Mouse (Mus musculus) hindbrain, embryonic 15.5 days (tissue): ENCODE data around the gene Dnmt3l. TPM values are rescaled to one million over a fixed set of nuclear protein-coding genes. Genes with fewer than 3 reads are reported as not detected.

Source experiments
- ATAC-seq: fragments of 200-750 bp; cut with Nextera tagmentation; 2 replicates; pipeline ENCODE4 v1.8.0; 2017; ENCODE audit warnings: low read depth, moderate number of reproducible peaks, moderate TSS enrichment; ENCODE audit not compliant: low FRiP score
- H3K27ac ChIP-seq: fragments of 300-500 bp; sonication (generic); replicated peaks from 2 replicates; pipeline ENCODE4 v1.5.1; 2015; ENCODE audit warnings: mild to moderate bottlenecking, inconsistent platforms
- H3K27me3 ChIP-seq: fragments of 300-500 bp; sonication (generic); 2 replicates; pipeline ENCODE4 v1.6.1; 2015; ENCODE audit warnings: control low read depth, inconsistent platforms
- H3K36me3 ChIP-seq: fragments of 300-500 bp; sonication (generic); 2 replicates; pipeline ENCODE4 v1.6.1; 2015; ENCODE audit warnings: control low read depth, inconsistent platforms
- H3K4me1 ChIP-seq: fragments of 300-500 bp; sonication (generic); replicated peaks from 2 replicates; pipeline ENCODE4 v1.6.1; 2015; ENCODE audit warnings: control low read depth, inconsistent platforms
- H3K4me2 ChIP-seq: fragments of 300-500 bp; sonication (generic); 2 replicates; pipeline ENCODE4 v1.6.1; 2015; ENCODE audit warnings: moderate library complexity, mild to moderate bottlenecking, inconsistent platforms
- H3K4me3 ChIP-seq: fragments of 300-500 bp; sonication (generic); 2 replicates; pipeline ENCODE4 v1.5.1; 2015; ENCODE audit warnings: mild to moderate bottlenecking, inconsistent platforms
- H3K9ac ChIP-seq: fragments of 300-500 bp; sonication (generic); 2 replicates; pipeline ENCODE4 v1.6.1; 2015; ENCODE audit warnings: inconsistent platforms
- H3K9me3 ChIP-seq: fragments of 300-500 bp; sonication (generic); 2 replicates; pipeline ENCODE4 v1.6.1; 2016; ENCODE audit warnings: control low read depth, inconsistent platforms
- WGBS: fragments of 180-500 bp; shearing (Covaris S2); methylation state at CpG from one replicate; pipeline ENCODE4 v1.1.7; 2015; 5-methylcytosine and 5-hydroxymethylcytosine counted together
- polyA plus RNA-seq: library from polyadenylated mRNA; unstranded; fragments of >200 nt; fragmentation: Nextera tagmentation; extraction: Ambion mirVana; gene quantifications from 2 replicates; pipeline ENCODE4 v1.2.1, GENCODE M21; 2015

Gene Dnmt3l
- polyA plus RNA-seq, 1 experiment from 2014 or later: not detected

- H3K27ac ChIP-seq: no peak overlapping the region
- H3K9ac ChIP-seq: no peak overlapping the region
- H3K36me3 ChIP-seq: no peaks in the 10 kb centered on the region
- ATAC-seq: no peak
- H3K4me1 ChIP-seq: peaks cover 16% of the 10 kb centered on the region
- H3K9me3 ChIP-seq: no peaks in the 10 kb centered on the region
- H3K27me3 ChIP-seq: peaks cover 19% of the 10 kb centered on the region
- peak overlapping the region; percentile 100 for H3K4me2 ChIP-seq
- WGBS: 25% methylated on average over 11 of the region's 11 CpGs
- peak overlapping the region; percentile 70 for H3K4me3 ChIP-seq
Observed at GRCm38 (mm10) chr10:78068541-78068940, 26.8 kb downstream of the Dnmt3l start.

GRCm38 (mm10) chr10:78069101-78070011, 27.6 kb downstream of the Dnmt3l start, which contains the start of gene Icosl:
Gene Icosl (plus strand): TSS chr10:78069302.
- WGBS: under 1% methylated on average over 65 of the region's 66 CpGs
- peaks cover 16% of the 10 kb centered on the region for H3K4me1 ChIP-seq
- peak within 1 kb of the TSS; percentile 70 for H3K4me3 ChIP-seq
- H3K9ac ChIP-seq: peak within 1 kb of the TSS; percentile 54
- H3K36me3 ChIP-seq: no peaks in the 10 kb centered on the region
- H3K4me2 ChIP-seq: peak within 1 kb of the TSS; percentile 100
- H3K27ac ChIP-seq: no peak within 1 kb of the TSS
- peak; percentile 88 for ATAC-seq
- H3K27me3 ChIP-seq: peaks cover 19% of the 10 kb centered on the region
- no peaks in the 10 kb centered on the region for H3K9me3 ChIP-seq

GRCm38 (mm10) chr10:78074151-78074550, 32.4 kb downstream of the Dnmt3l start:
- Histone ChIP-seq H3K9me3 (no peaks in the 10 kb centered on the region), H3K4me3 (no peak overlapping the region), H3K27ac (no peak overlapping the region), H3K36me3 (no peaks in the 10 kb centered on the region), H3K4me1 (peaks cover 9% of the 10 kb centered on the region), H3K9ac (no peak overlapping the region), H3K4me2 (no peak overlapping the region), H3K27me3 (peaks cover 14% of the 10 kb centered on the region)
- 80% methylated on average over 4 of the region's 4 CpGs for WGBS
- ATAC-seq: no peak

GRCm38 (mm10) chr10:78074977-78075376, 33.2 kb downstream of the Dnmt3l start:
- 89% methylated on average over 11 of the region's 11 CpGs for WGBS
- no peak overlapping the region for H3K4me3 ChIP-seq
- H3K27ac ChIP-seq: no peak overlapping the region
- peaks cover 1% of the 10 kb centered on the region for H3K4me1 ChIP-seq
- H3K9ac ChIP-seq: no peak overlapping the region
- no peak for ATAC-seq
- H3K36me3 ChIP-seq: no peaks in the 10 kb centered on the region
- H3K4me2 ChIP-seq: no peak overlapping the region
- H3K9me3 ChIP-seq: no peaks in the 10 kb centered on the region
- peaks cover 7% of the 10 kb centered on the region; the same call in 1 of the 2 replicates for H3K27me3 ChIP-seq

- Histone ChIP-seq H3K9ac (no peak overlapping the region), H3K9me3 (no peaks in the 10 kb centered on the region), H3K27ac (no peak overlapping the region), H3K4me3 (no peak overlapping the region), H3K36me3 (no peaks in the 10 kb centered on the region), H3K27me3 (no peaks in the 10 kb centered on the region), H3K4me1 (no peaks in the 10 kb centered on the region), H3K4me2 (no peak overlapping the region)
- no peak for ATAC-seq
- 87% methylated on average over 9 of the region's 9 CpGs for WGBS
Observed at GRCm38 (mm10) chr10:78077862-78078261, 36.1 kb downstream of the Dnmt3l start.

GRCm38 (mm10) chr10:78078276-78078675, 36.5 kb downstream of the Dnmt3l start:
- H3K9me3 ChIP-seq: no peaks in the 10 kb centered on the region
- no peak for ATAC-seq
- H3K36me3 ChIP-seq: no peaks in the 10 kb centered on the region
- H3K4me1 ChIP-seq: no peaks in the 10 kb centered on the region
- no peak overlapping the region for H3K4me3 ChIP-seq
- H3K4me2 ChIP-seq: no peak overlapping the region
- H3K27ac ChIP-seq: no peak overlapping the region
- H3K27me3 ChIP-seq: no peaks in the 10 kb centered on the region
- H3K9ac ChIP-seq: no peak overlapping the region
- 81% methylated on average over 5 of the region's 5 CpGs for WGBS

GRCm38 (mm10) chr10:78079955-78080591, 38.3 kb downstream of the Dnmt3l start:
- Histone ChIP-seq H3K27me3 (no peaks in the 10 kb centered on the region), H3K4me3 (no peak overlapping the region), H3K4me2 (no peak overlapping the region), H3K9ac (no peak overlapping the region), H3K9me3 (no peaks in the 10 kb centered on the region), H3K27ac (no peak overlapping the region), H3K36me3 (no peaks in the 10 kb centered on the region), H3K4me1 (no peaks in the 10 kb centered on the region)
- 89% methylated on average over 4 of the region's 4 CpGs for WGBS
- no peak for ATAC-seq

- no peaks in the 10 kb centered on the region for H3K9me3 ChIP-seq
- no peaks in the 10 kb centered on the region for H3K27me3 ChIP-seq
- no peak overlapping the region for H3K4me2 ChIP-seq
- H3K36me3 ChIP-seq: no peaks in the 10 kb centered on the region
- no peaks in the 10 kb centered on the region for H3K4me1 ChIP-seq
- H3K27ac ChIP-seq: no peak overlapping the region
- no peak overlapping the region for H3K9ac ChIP-seq
- H3K4me3 ChIP-seq: no peak overlapping the region
- WGBS: 61% methylated on average over 1 of the region's 1 CpGs
- no peak for ATAC-seq
Observed at GRCm38 (mm10) chr10:78084073-78084472, 42.3 kb downstream of the Dnmt3l start.

GRCm38 (mm10) chr10:78085711-78086110, 44.0 kb downstream of the Dnmt3l start:
- H3K9ac ChIP-seq: no peak overlapping the region
- no peak overlapping the region for H3K4me3 ChIP-seq
- H3K36me3 ChIP-seq: no peaks in the 10 kb centered on the region
- no peaks in the 10 kb centered on the region for H3K27me3 ChIP-seq
- no peaks in the 10 kb centered on the region for H3K4me1 ChIP-seq
- 94% methylated on average over 6 of the region's 6 CpGs for WGBS
- H3K4me2 ChIP-seq: no peak overlapping the region
- H3K9me3 ChIP-seq: no peaks in the 10 kb centered on the region
- ATAC-seq: no peak
- H3K27ac ChIP-seq: no peak overlapping the region

- H3K4me3 ChIP-seq: no peak overlapping the region
- no peak overlapping the region for H3K4me2 ChIP-seq
- H3K27me3 ChIP-seq: no peaks in the 10 kb centered on the region
- no peak overlapping the region for H3K27ac ChIP-seq
- no peaks in the 10 kb centered on the region for H3K36me3 ChIP-seq
- no peak for ATAC-seq
- H3K9ac ChIP-seq: no peak overlapping the region
- H3K4me1 ChIP-seq: no peaks in the 10 kb centered on the region
- WGBS: 86% methylated on average over 10 of the region's 10 CpGs
- H3K9me3 ChIP-seq: no peaks in the 10 kb centered on the region
Observed at GRCm38 (mm10) chr10:78086444-78087061, 44.8 kb downstream of the Dnmt3l start.

- Histone ChIP-seq H3K27me3 (no peaks in the 10 kb centered on the region), H3K9ac (no peak overlapping the region), H3K36me3 (no peaks in the 10 kb centered on the region), H3K4me1 (no peaks in the 10 kb centered on the region), H3K27ac (no peak overlapping the region), H3K9me3 (no peaks in the 10 kb centered on the region), H3K4me2 (no peak overlapping the region), H3K4me3 (no peak overlapping the region)
- 92% methylated on average over 6 of the region's 6 CpGs for WGBS
- ATAC-seq: no peak
Observed at GRCm38 (mm10) chr10:78087101-78087511, 45.4 kb downstream of the Dnmt3l start.

- H3K9ac ChIP-seq: no peak overlapping the region
- H3K4me2 ChIP-seq: no peak overlapping the region
Observed at GRCm38 (mm10) chr10:78090246-78090645, 48.5 kb downstream of the Dnmt3l start.

More at GRCm38 (mm10) chr10:78090246-78090645, 48.5 kb downstream of the Dnmt3l start:
- no peak overlapping the region for H3K4me3 ChIP-seq
- no peak for ATAC-seq
- no peak overlapping the region for H3K27ac ChIP-seq
- 65% methylated on average over 6 of the region's 6 CpGs for WGBS
- no peaks in the 10 kb centered on the region for H3K4me1 ChIP-seq
- no peaks in the 10 kb centered on the region for H3K27me3 ChIP-seq
- H3K36me3 ChIP-seq: no peaks in the 10 kb centered on the region
- H3K9me3 ChIP-seq: no peaks in the 10 kb centered on the region
